Mouse (Mus musculus) yolk sac, embryonic 10.5 days (tissue): ENCODE results near the gene Krt26.
A peak's percentile ranks its signal among the peaks of the same experiment; 100 is the strongest.

Source experiments
- DNase-seq: peaks from one replicate; pipeline ENCODE4 v3.0.0-alpha.2; 2017; ENCODE audit warnings: low spot score

Krt26 gene

GRCm38 (mm10) chr11:99337866-99338265 lies at the start of gene Krt26:
Gene Krt26 (minus strand): TSS chr11:99337966.
- no peak for DNase-seq

GRCm38 (mm10) chr11:99385813-99386721 lies 48.3 kb upstream of the Krt26 start:
- peak; percentile 89 for DNase-seq

- DNase-seq: peak; percentile 5
Measured at GRCm38 (mm10) chr11:99379568-99379967, 41.8 kb upstream of the Krt26 start.

GRCm38 (mm10) chr11:99374803-99375202 lies 37.0 kb upstream of the Krt26 start, which contains the start of gene Krt28:
Gene Krt28 (minus strand): TSS chr11:99374903.
- no peak for DNase-seq

GRCm38 (mm10) chr11:99369853-99370451 lies 32.2 kb upstream of the Krt26 start:
- no peak for DNase-seq

GRCm38 (mm10) chr11:99369229-99369628 lies 31.5 kb upstream of the Krt26 start:
- no peak for DNase-seq

- DNase-seq: no peak
Measured at GRCm38 (mm10) chr11:99366791-99367190, 29.0 kb upstream of the Krt26 start.

GRCm38 (mm10) chr11:99364412-99364811 lies 26.6 kb upstream of the Krt26 start:
- peak; percentile 10 for DNase-seq

GRCm38 (mm10) chr11:99361423-99361822 lies 23.7 kb upstream of the Krt26 start:
- no peak for DNase-seq

GRCm38 (mm10) chr11:99351004-99351403 lies 13.2 kb upstream of the Krt26 start, which contains the start of gene Krt27:
Gene Krt27 (minus strand): TSS chr11:99351104.
- DNase-seq: no peak

- no peak for DNase-seq
Measured at GRCm38 (mm10) chr11:99339299-99339847, 1.6 kb upstream of the Krt26 start.

- DNase-seq: no peak
Measured at GRCm38 (mm10) chr11:99333426-99333825, 4.3 kb downstream of the Krt26 start.

GRCm38 (mm10) chr11:99329655-99330054 lies 8.1 kb downstream of the Krt26 start:
- peak; percentile 9 for DNase-seq

GRCm38 (mm10) chr11:99322851-99323250 lies 14.9 kb downstream of the Krt26 start, which contains the start of gene Krt25:
Gene Krt25 (minus strand): TSS chr11:99322951.
- DNase-seq: no peak

- no peak for DNase-seq
Measured at GRCm38 (mm10) chr11:99321094-99321493, 16.7 kb downstream of the Krt26 start.

GRCm38 (mm10) chr11:99319127-99319526 lies 18.6 kb downstream of the Krt26 start:
- DNase-seq: no peak

GRCm38 (mm10) chr11:99316543-99316942 lies 21.2 kb downstream of the Krt26 start:
- DNase-seq: no peak

- DNase-seq: no peak
Measured at GRCm38 (mm10) chr11:99314594-99314993, 23.2 kb downstream of the Krt26 start.

- no peak for DNase-seq
Measured at GRCm38 (mm10) chr11:99310882-99311281, 26.9 kb downstream of the Krt26 start.

- DNase-seq: peak; percentile 25
Measured at GRCm38 (mm10) chr11:99307579-99307978, 30.2 kb downstream of the Krt26 start.

- no peak for DNase-seq
Measured at GRCm38 (mm10) chr11:99295039-99295438, 42.7 kb downstream of the Krt26 start.

GRCm38 (mm10) chr11:99292846-99293245 lies 44.9 kb downstream of the Krt26 start:
- DNase-seq: no peak

GRCm38 (mm10) chr11:99284833-99285312 lies 52.9 kb downstream of the Krt26 start, which contains the start of gene Krt24:
Gene Krt24 (minus strand): TSS chr11:99285262.
- DNase-seq: no peak
